15 mouse cellular contexts compared by ENCODE assay signal in the genomic region with DNA sequence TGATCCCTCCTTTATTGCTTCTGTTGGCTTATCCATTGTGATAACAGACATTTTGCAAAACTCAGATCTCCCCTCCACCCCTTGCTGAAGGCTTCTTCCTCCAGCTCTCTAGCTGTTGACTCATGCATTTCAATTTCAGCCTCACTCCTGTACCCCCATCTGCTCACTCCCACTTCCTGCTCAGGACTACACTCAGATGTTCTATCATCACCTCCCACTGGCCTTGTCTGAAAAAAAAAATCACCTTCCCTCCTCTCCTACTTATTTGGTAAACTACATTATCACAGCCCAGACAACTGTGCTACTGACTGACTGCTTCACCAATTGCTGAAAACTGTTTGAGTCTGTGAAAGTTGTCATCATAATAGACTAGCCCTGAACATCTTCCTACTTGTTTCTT.
DNase-seq lines count a peak whose midpoint lies in the region.
"Had no signal": no experiment of that assay in that cellular context is flagged by ENCODE, and none has a peak within 500 bp of the region (broad histone marks: within the 10 kb centered on the region; RNA-seq: fewer than 3 reads in every experiment).

No protein-coding gene starts in this region.

- intact Hi-C loops in left cerebral cortex, postnatal 10 days (cut with DNase I): no loop called here

- DNase-seq in left cerebral cortex, adult 11 months (ENCODE audit: low spot score): peak; percentile 58
- no peak for DNase-seq in left cerebral cortex, postnatal 10 days (ENCODE audit: extremely low spot score in 1 of 2, low spot score in 2 of 2)
- peak; percentile 47 for DNase-seq in MEL-GATA-1-ER (ENCODE audit: extremely low read depth, low read depth)
- DNase-seq in frontal cortex, adult 2 months (ENCODE audit: extremely low spot score in 1 of 2, low spot score in 1 of 2): peak; percentile 84
- peak; percentile 49 to 85 for DNase-seq in right cerebral cortex, postnatal 36 days (ENCODE audit: low spot score in 2 of 2)
- DNase-seq in embryo, embryonic 9.5 days (ENCODE audit: extremely low spot score): no peak
- DNase-seq in cerebellum, postnatal 4 days (ENCODE audit: low spot score in 2 of 2): no peak
- DNase-seq: adrenal gland, postnatal 14 days; cerebellum, adult 11-12 months; cerebellum, postnatal 14 days; gastrocnemius, postnatal 14 days; heart, adult 2 months; heart, postnatal 4 days; lung, adult 18-20 months; thymus, adult 2 months had no signal

Comparison
In these comparisons a context has a peak if more than half of its experiments do, and no peak if none do; other contexts are left out.
1. DNase-seq: peak in left cerebral cortex, adult 11 months (single experiment), MEL-GATA-1-ER (single experiment), frontal cortex, adult 2 months (2 of 2) and right cerebral cortex, postnatal 36 days (2 of 2); none in left cerebral cortex, postnatal 10 days (0 of 2), embryo, embryonic 9.5 days (single experiment) and cerebellum, postnatal 4 days (0 of 2).